In the genomic region with DNA sequence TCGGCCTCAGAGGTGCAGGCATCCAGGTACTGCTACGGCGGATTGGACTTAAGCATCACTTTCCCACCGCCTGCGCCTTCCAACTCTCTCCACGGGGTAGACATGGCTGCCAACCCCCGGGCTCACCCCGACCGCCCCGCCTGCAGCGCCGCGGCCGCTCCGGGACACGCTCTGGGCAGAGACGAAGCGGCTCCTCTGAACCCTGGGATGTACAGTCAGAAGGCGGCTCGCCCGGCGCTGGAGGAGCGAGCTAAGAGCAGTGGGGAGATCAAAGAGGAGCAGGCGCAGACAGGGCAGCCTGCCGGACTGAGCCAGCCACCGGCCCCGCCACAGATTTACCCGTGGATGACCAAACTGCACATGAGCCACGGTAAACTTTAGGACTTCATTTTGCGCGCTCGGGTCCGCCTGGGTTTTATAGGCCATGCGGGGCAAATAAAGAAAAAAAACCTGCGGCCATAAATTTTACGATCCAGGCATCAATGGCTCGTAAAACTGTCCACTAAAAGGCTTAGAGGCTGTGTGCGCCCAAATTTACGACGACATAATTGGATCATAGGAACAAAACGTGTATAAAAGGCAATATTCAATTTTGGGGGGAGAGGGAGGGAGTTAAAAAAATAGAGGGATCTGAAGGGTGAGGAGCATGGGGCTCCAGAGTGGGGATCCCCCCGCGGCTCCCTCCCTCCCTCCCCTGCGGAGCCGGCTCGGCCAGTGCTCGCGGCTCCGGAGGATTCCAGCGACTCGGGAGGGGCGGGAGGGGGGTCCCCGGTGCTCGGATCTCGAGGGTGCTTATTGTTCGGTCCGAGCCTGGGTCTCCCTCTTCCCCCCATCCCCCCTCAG, we compare ENCODE assay signal across 1 mouse cellular context.
TF ChIP-seq lines count a peak whose summit lies in the region.

No protein-coding gene starts in this region.

TF ChIP-seq in ES-E14, 5 proteins besides CTCF, POLR2A, EP300 and RAD21 (continued from another document):
- TF ChIP-seq ZC3H11A (IDR thresholded peaks at IDR 0.05; ENCODE audit: borderline replicate concordance, low read depth, low read length), result no peak
- no peak for TF ChIP-seq ZNF384 (IDR thresholded peaks at IDR 0.05; ENCODE audit: low read depth, low read length)
